Mouse (Mus musculus) MEL (cell line): ENCODE results near the gene Msantd3. TPM values are rescaled to one million over a fixed set of nuclear protein-coding genes. Genes with fewer than 3 reads are reported as not detected.

ENCODE experiments used
- DNase-seq: peaks from one replicate; pipeline ENCODE4 v3.0.0; 2011; ENCODE audit warnings: low read depth, low spot score
- H3K27ac ChIP-seq: 2 replicates; pipeline ENCODE4 v1.5.1; 2012; ENCODE audit warnings: low read depth, mild to moderate bottlenecking, control low read depth, low read length, moderate library complexity; ENCODE audit not compliant: control insufficient read depth
- H3K27me3 ChIP-seq, 2 experiments: fragments of 150-350 bp in 1 of 2; sonication (generic) in 1 of 2; 2 replicates each; pipeline ENCODE4 v1.6.1; 2012; ENCODE audit warnings: low read length in 2 of 2, mild to moderate bottlenecking in 2 of 2, improper control_type of control experiment in 1 of 2, moderate library complexity in 1 of 2; ENCODE audit not compliant: insufficient read depth in 2 of 2, control insufficient read depth in 1 of 2
- H3K36me3 ChIP-seq, 2 experiments: 2 replicates each; pipeline ENCODE4 v1.6.1; 2012 to 2014; ENCODE audit warnings: low read length in 2 of 2, improper control_type of control experiment in 1 of 2, inconsistent platforms in 1 of 2, mild to moderate bottlenecking in 1 of 2; ENCODE audit not compliant: insufficient read depth in 2 of 2, control insufficient read depth in 1 of 2
- H3K4me1 ChIP-seq, 2 experiments: fragments of 150-350 bp in 1 of 2; sonication (generic) in 1 of 2; 2 replicates each; pipeline ENCODE4 v1.6.1; 2012; ENCODE audit warnings: low read length in 2 of 2, improper control_type of control experiment in 1 of 2, mild to moderate bottlenecking in 1 of 2; ENCODE audit not compliant: insufficient read depth in 2 of 2, control insufficient read depth in 1 of 2
- H3K4me3 ChIP-seq, 2 experiments: fragments of 150-350 bp in 1 of 2; sonication (generic) in 1 of 2; 2 replicates each; pipeline ENCODE4 v1.5.1; 2012; ENCODE audit warnings: low read depth in 2 of 2, low read length in 2 of 2, mild to moderate bottlenecking in 2 of 2, moderate library complexity in 2 of 2, control low read depth in 1 of 2, improper control_type of control experiment in 1 of 2; ENCODE audit not compliant: control insufficient read depth in 1 of 2, insufficient read depth in 1 of 2
- H3K79me2 ChIP-seq: 2 replicates; pipeline ENCODE4 v1.6.1; 2012; ENCODE audit warnings: mild to moderate bottlenecking, low read length, moderate library complexity; ENCODE audit not compliant: control insufficient read depth, poor library complexity, insufficient read depth
- H3K9ac ChIP-seq: 2 replicates; pipeline ENCODE4 v1.6.1; 2012; ENCODE audit warnings: low read depth, mild to moderate bottlenecking, control low read depth, low read length, moderate library complexity; ENCODE audit not compliant: control insufficient read depth, poor library complexity, severe bottlenecking
- H3K9me3 ChIP-seq: fragments of 150-350 bp; sonication (generic); replicated peaks from 2 replicates; pipeline ENCODE4 v1.6.1; 2012; ENCODE audit warnings: mild to moderate bottlenecking, low read length, improper control_type of control experiment, moderate library complexity; ENCODE audit not compliant: insufficient read depth
- BHLHE40 ChIP-seq: IDR thresholded peaks from 2 replicates; pipeline ENCODE4 v1.6.1; 2012; ENCODE audit warnings: low read depth, mild to moderate bottlenecking, inconsistent platforms, low read length, improper control_type of control experiment, borderline replicate concordance
- CHD2 ChIP-seq: IDR thresholded peaks from 2 replicates; pipeline ENCODE4 v1.6.1; 2011; ENCODE audit warnings: low read length, improper control_type of control experiment
- CTCF ChIP-seq, 3 experiments: IDR thresholded peaks in 2 of 3; conservative IDR thresholded peaks in 1 of 3; 2 replicates each; pipeline ENCODE4 v1.5.1; 2011 to 2012; ENCODE audit warnings: low read length in 3 of 3, low read depth in 2 of 3, mild to moderate bottlenecking in 2 of 3, improper control_type of control experiment in 1 of 3, inconsistent platforms in 1 of 3, mixed read lengths in 1 of 3, moderate library complexity in 1 of 3; ENCODE audit not compliant: control insufficient read depth in 1 of 3, insufficient read depth in 1 of 3, poor library complexity in 1 of 3, severe bottlenecking in 1 of 3
- E2F4 ChIP-seq: IDR thresholded peaks from 2 replicates; pipeline ENCODE4 v1.6.1; 2011; ENCODE audit warnings: low read depth, low read length, improper control_type of control experiment, borderline replicate concordance
- ELF1 ChIP-seq: IDR thresholded peaks from 2 replicates; pipeline ENCODE4 v1.6.1; 2014; ENCODE audit warnings: low read depth, mild to moderate bottlenecking, inconsistent platforms, low read length, improper control_type of control experiment, moderate library complexity
- GABPA ChIP-seq: IDR thresholded peaks from 2 replicates; pipeline ENCODE4 v1.6.1; 2012; ENCODE audit warnings: low read depth, mild to moderate bottlenecking, inconsistent platforms, low read length, improper control_type of control experiment, moderate library complexity
- GATA1 ChIP-seq: IDR thresholded peaks from 2 replicates; pipeline ENCODE4 v1.6.1; 2011; ENCODE audit warnings: low read depth, low read length, improper control_type of control experiment
- HCFC1 ChIP-seq: IDR thresholded peaks from 2 replicates; pipeline ENCODE4 v1.6.1; 2012; ENCODE audit warnings: low read depth, mild to moderate bottlenecking, inconsistent platforms, low read length, improper control_type of control experiment, moderate library complexity
- KAT2A ChIP-seq: conservative IDR thresholded peaks from 2 replicates; pipeline ENCODE4 v1.6.1; 2012; ENCODE audit warnings: low read depth, low read length, improper control_type of control experiment, inconsistent platforms
- MAX ChIP-seq: IDR thresholded peaks from 2 replicates; pipeline ENCODE4 v1.6.1; 2011; ENCODE audit warnings: low read length, improper control_type of control experiment
- MEF2A ChIP-seq: IDR thresholded peaks from 2 replicates; pipeline ENCODE4 v1.6.1; 2014; ENCODE audit warnings: low read depth, mild to moderate bottlenecking, inconsistent platforms, low read length, improper control_type of control experiment; ENCODE audit not compliant: poor library complexity, insufficient replicate concordance, severe bottlenecking; ENCODE audit errors: extremely low read depth
- MXI1 ChIP-seq: IDR thresholded peaks from 2 replicates; pipeline ENCODE4 v1.6.1; 2011; ENCODE audit warnings: mild to moderate bottlenecking, low read depth, low read length, improper control_type of control experiment
- MYB ChIP-seq: IDR thresholded peaks from 2 replicates; pipeline ENCODE4 v1.6.1; 2011; ENCODE audit warnings: mild to moderate bottlenecking, low read depth, low read length, improper control_type of control experiment
- MYC ChIP-seq: IDR thresholded peaks from 2 replicates; pipeline ENCODE4 v1.6.1; 2011; ENCODE audit warnings: low read depth, mild to moderate bottlenecking, low read length, improper control_type of control experiment, moderate library complexity
- POLR2A ChIP-seq, 2 experiments: IDR thresholded peaks; 2 replicates each; pipeline ENCODE4 v1.6.1; 2011 to 2012; ENCODE audit warnings: low read length in 2 of 2, mild to moderate bottlenecking in 2 of 2, control low read depth in 1 of 2, improper control_type of control experiment in 1 of 2, low read depth in 1 of 2, moderate library complexity in 1 of 2; ENCODE audit not compliant: control insufficient read depth in 1 of 2, insufficient read depth in 1 of 2, poor library complexity in 1 of 2
- RAD21 ChIP-seq: IDR thresholded peaks from 2 replicates; pipeline ENCODE4 v1.6.1; 2011; ENCODE audit warnings: mild to moderate bottlenecking, low read depth, low read length, improper control_type of control experiment
- RCOR1 ChIP-seq: IDR thresholded peaks from 2 replicates; pipeline ENCODE4 v1.6.1; 2012; ENCODE audit warnings: low read depth, mild to moderate bottlenecking, inconsistent platforms, low read length, improper control_type of control experiment
- SIN3A ChIP-seq: IDR thresholded peaks from 2 replicates; pipeline ENCODE4 v1.6.1; 2012; ENCODE audit warnings: low read length, improper control_type of control experiment, inconsistent platforms
- SMC3 ChIP-seq: IDR thresholded peaks from 2 replicates; pipeline ENCODE4 v1.6.1; 2011; ENCODE audit warnings: low read depth, low read length, improper control_type of control experiment
- TAL1 ChIP-seq: IDR thresholded peaks from 2 replicates; pipeline ENCODE4 v1.6.1; 2012; ENCODE audit warnings: mild to moderate bottlenecking, inconsistent platforms, low read length, moderate library complexity, mixed read lengths
- TCF12 ChIP-seq: IDR thresholded peaks from 2 replicates; pipeline ENCODE4 v1.6.1; 2014; ENCODE audit warnings: low read depth, mild to moderate bottlenecking, inconsistent platforms, low read length, improper control_type of control experiment, moderate library complexity
- UBTF ChIP-seq: IDR thresholded peaks from 2 replicates; pipeline ENCODE4 v1.6.1; 2012; ENCODE audit warnings: low read depth, mild to moderate bottlenecking, inconsistent platforms, low read length, improper control_type of control experiment, moderate library complexity, borderline replicate concordance; ENCODE audit not compliant: insufficient read depth
- USF1 ChIP-seq: IDR thresholded peaks from 2 replicates; pipeline ENCODE4 v1.6.1; 2014; ENCODE audit warnings: low read depth, mild to moderate bottlenecking, inconsistent platforms, low read length, improper control_type of control experiment, moderate library complexity
- USF2 ChIP-seq, 2 experiments: IDR thresholded peaks; 2 replicates each; pipeline ENCODE4 v1.6.1; 2011 to 2012; ENCODE audit warnings: improper control_type of control experiment in 2 of 2, low read length in 2 of 2, borderline replicate concordance in 1 of 2, inconsistent platforms in 1 of 2, low read depth in 1 of 2, mild to moderate bottlenecking in 1 of 2; ENCODE audit not compliant: insufficient read depth in 1 of 2
- ZC3H11A ChIP-seq: IDR thresholded peaks from 2 replicates; pipeline ENCODE4 v1.6.1; 2012; ENCODE audit warnings: low read depth, mild to moderate bottlenecking, inconsistent platforms, low read length, improper control_type of control experiment
- ZMIZ1 ChIP-seq: IDR thresholded peaks from 2 replicates; pipeline ENCODE4 v1.6.1; 2012; ENCODE audit warnings: low read depth, mild to moderate bottlenecking, inconsistent platforms, low read length, improper control_type of control experiment, moderate library complexity
- polyA plus RNA-seq, 2 experiments: library from polyadenylated mRNA; stranded (reverse) in 1 of 2; unstranded in 1 of 2; fragments of >175 nt in 1 of 2; fragments of >200 nt in 1 of 2; gene quantifications; 2 replicates each; pipeline versions ENCODE4 v1.2.1 to v1.2.4; 2012; ENCODE audit warnings: low replicate concordance in 2 of 2, low read depth in 1 of 2; ENCODE audit not compliant: insufficient read length in 2 of 2, insufficient read depth in 1 of 2, missing spikeins in 1 of 2
- total RNA-seq: library from RNA; depleted of rRNA; stranded (reverse); fragments of 300-350 nt; gene quantifications from 2 replicates; pipeline ENCODE4 v1.2.3, GENCODE M21; 2012

Gene Msantd3
- total and polyA plus RNA-seq, 3 experiments: not detected

DNA sequence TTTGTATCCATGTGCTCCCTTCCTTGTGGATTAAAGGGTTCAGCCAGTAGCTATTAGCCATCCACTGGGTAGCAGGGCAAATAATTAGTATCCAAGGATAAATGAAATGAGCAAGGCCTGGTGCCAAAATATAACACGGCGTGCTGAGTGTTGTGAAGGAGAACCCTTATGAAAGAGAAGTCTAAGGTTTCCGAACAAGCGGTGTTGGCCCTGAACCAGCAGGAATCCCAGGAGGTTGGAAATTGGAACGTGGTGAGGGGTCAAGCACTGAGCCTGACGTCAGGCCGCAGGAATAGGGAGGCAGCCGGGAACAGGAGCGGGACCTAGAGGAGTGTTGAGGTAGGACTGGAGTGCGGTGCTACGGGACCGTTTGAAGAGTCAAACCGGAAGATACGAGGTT lies 19.9 kb downstream of the Msantd3 start:
- no peak overlapping the region for H3K9ac ChIP-seq
- no peaks in the 10 kb centered on the region for H3K27me3 ChIP-seq

DNA sequence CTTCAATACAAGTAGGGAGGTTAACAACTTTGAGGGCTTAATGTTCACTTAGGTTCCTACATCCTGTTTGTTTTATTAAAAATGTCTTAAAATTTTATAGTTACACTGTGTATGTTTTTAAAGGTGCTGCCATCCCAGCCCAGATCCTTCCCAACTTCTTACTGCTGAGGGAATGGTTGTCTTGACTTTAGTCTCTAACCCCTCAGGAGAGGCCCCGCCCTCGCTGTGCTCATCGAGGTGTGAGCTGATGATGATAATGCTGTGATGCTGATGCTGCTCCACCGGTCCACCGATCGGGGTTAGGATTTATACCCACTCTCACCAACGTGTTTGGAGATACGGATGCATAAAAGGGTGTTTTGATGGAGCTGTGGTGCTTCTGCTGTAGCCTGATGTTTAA lies 22.1 kb downstream of the Msantd3 start:
- no peaks in the 10 kb centered on the region for H3K27me3 ChIP-seq
- H3K9ac ChIP-seq: no peak overlapping the region
- no peak for DNase-seq
- no peaks in the 10 kb centered on the region for H3K79me2 ChIP-seq
- TF ChIP-seq HCFC1 (no peak), KAT2A (no peak), MYB (no peak), RCOR1 (no peak), MXI1 (no peak), USF1 (no peak), MEF2A (no peak), RAD21 (no peak), ELF1 (no peak), POLR2A (IDR thresholded peaks at IDR 0.05; ENCODE audit: control insufficient read depth in 1 of 2, insufficient read depth in 1 of 2, low read depth in 1 of 2, low read length in 2 of 2, poor library complexity in 1 of 2) (no peak), ZMIZ1 (no peak), ZC3H11A (no peak), UBTF (no peak), GABPA (no peak), CHD2 (no peak)
- H3K9me3 ChIP-seq: no peaks in the 10 kb centered on the region
- no peaks in the 10 kb centered on the region for H3K4me1 ChIP-seq
- H3K36me3 ChIP-seq: no peaks in the 10 kb centered on the region
- H3K4me3 ChIP-seq: no peak overlapping the region
- no peak overlapping the region for H3K27ac ChIP-seq

More for the DNA sequence above, 19.9 kb downstream of the Msantd3 start:
- Histone ChIP-seq H3K27ac (no peak overlapping the region), H3K79me2 (no peaks in the 10 kb centered on the region), H3K9me3 (no peaks in the 10 kb centered on the region), H3K4me1 (no peaks in the 10 kb centered on the region), H3K36me3 (no peaks in the 10 kb centered on the region), H3K4me3 (no peak overlapping the region)
- TF ChIP-seq TCF12 (no peak), ELF1 (no peak), GATA1 (no peak), BHLHE40 (no peak), RCOR1 (no peak), MAX (no peak), SIN3A (no peak), POLR2A (IDR thresholded peaks at IDR 0.05; ENCODE audit: control insufficient read depth in 1 of 2, insufficient read depth in 1 of 2, low read depth in 1 of 2, low read length in 2 of 2, poor library complexity in 1 of 2) (no peak), TAL1 (no peak), MXI1 (no peak), USF2 (IDR thresholded peaks at IDR 0.05; ENCODE audit: borderline replicate concordance in 1 of 2, insufficient read depth in 1 of 2, low read depth in 1 of 2, low read length in 2 of 2) (no peak), ZMIZ1 (no peak), E2F4 (no peak), SMC3 (no peak), GABPA (no peak), CTCF (IDR thresholded peaks at IDR 0.05 in 2 of 3, conservative IDR thresholded peaks at IDR 0.05 in 1 of 3; ENCODE audit: control insufficient read depth in 1 of 3, insufficient read depth in 1 of 3, low read depth in 2 of 3, low read length in 3 of 3, poor library complexity in 1 of 3, severe bottlenecking in 1 of 3) (no peak), MYC (no peak), ZC3H11A (no peak)
- DNase-seq: no peak
